Mouse (Mus musculus): ENCODE data around the gene Neurod4.
"Not testable (repeated sequence)": the region's sequence is repeated elsewhere in the genome, so short reads cannot be mapped to it uniquely, and the experiment has no call there.

Neurod4 gene

DNA sequence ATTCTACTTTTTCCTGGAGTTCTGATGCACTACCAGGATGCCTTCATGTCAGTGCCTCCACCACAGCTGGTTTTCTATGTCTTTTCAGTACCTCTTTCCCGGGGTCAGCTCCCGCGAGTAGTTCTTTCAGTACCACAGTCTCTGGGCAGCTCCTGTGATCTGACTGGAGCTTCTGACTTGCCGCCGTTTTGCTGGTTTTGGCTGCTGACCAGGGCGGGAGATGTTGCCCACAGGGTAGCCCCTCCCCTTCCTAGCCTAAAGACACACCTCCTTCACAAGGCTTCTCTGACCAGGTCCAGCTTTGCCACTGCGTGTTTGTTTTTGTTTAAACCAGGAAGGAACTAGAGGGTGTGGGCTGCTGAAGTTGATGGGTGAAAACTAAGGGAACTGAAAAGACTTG lies at the start of gene Neurod4:
Neurod4 (minus strand) TSS at position 175 of the 400 bp plus-strand sequence.
- no peak for DNase-seq (ENCODE audit: low spot score in 2 of 2)

DNA sequence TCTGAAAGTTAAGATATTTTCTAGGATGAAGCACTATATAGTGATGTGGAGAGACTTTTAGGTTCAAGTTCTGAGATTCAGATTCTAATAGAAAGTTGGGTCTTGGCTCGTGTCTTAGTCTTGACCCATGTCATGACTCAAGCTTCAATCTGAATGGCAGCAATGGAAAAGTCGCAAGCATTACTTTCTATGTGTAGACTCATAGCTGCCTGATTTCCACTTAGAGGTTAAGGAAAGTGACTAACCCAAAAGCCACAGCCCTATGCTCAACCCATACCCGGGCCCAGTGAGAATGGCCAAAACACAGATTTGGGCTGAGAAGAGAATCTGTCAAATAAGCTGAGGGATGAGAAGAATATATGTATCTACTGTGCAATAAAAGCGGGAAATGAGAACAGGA lies 44.2 kb upstream of the Neurod4 start:
- no peak for DNase-seq (ENCODE audit: low spot score in 2 of 2)

DNA sequence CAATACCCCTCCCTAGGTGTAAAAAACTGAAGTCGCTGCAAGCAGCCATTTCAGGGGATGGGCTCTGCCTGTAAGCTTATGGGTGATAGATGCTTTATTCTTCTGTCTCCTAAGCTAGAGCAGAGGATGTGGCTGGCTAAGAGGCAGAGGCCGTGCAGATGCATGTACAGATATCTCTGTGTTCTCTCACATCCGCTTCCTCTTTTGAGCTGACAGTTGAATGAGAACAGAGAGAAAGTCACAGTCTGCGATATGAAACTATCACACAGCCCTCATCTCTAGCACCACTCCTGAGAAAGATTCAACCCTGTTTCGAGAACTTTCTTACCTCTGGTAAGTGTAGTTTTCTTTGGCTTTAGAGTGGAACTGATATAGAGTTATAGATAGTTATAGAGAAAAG lies 42.6 kb upstream of the Neurod4 start, which contains the start of gene Tespa1:
Tespa1 (plus strand) TSS at position 234 of the 400 bp plus-strand sequence.
- no peak for DNase-seq (ENCODE audit: low spot score in 2 of 2)

DNA sequence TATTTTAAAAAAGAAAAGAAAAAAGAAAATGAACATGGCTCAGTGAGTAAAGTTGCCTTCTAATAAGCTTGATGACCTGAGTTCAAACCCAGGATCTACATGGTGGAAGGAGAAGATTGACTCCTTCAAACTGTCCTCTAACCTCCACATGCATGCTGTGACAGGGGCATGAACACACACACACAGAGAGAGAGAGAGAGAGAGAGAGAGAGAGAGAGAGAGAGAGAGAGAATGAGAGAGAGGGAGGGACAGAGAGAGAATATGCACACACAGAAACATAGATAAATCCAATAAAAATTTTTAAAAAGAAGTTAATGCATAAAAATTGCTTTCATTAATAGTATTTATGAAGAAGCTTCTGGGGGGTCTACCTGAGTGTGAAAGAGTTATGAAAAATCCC lies 42.0 kb upstream of the Neurod4 start:
- no peak for DNase-seq (ENCODE audit: low spot score in 2 of 2)

DNA sequence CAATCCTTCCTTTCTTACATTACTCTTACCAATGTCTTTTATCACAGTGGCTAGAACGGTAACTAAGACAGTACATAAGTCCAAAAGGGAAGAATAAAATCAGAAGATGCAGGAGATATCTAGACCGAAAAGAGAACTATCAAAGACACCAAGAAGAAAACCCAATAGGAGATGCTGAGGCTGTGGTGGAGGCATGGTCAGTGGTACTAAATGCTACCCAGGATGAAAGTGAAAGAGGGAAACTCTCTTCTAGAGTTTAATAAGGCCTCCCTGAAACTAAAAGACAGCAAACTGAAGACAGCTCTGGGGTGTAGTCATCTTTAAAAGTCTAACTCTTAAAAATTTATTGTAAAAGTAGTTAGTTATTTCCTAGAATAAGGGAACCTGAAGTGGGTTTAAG lies 40.7 kb upstream of the Neurod4 start:
- no peak for DNase-seq (ENCODE audit: low spot score in 2 of 2)

DNA sequence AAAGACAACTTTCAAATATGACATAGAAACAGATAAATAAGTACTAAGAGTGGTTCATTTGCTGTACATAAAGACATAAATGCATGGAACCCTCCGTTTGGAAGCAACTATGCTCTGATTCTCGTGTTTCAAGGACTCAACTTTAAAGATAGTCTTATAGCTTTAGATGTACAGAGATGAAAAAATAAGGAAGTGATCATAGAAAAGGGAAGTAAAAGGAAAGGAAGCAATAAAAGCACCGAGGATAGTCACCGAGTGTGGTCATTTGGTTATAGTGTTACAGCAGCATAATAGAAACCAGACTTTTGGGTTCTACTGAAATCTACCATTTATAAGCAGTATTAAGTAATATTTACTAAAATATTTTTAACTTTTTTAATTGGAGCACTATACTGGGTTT lies 38.7 kb upstream of the Neurod4 start:
- no peak for DNase-seq (ENCODE audit: low spot score in 2 of 2)

DNA sequence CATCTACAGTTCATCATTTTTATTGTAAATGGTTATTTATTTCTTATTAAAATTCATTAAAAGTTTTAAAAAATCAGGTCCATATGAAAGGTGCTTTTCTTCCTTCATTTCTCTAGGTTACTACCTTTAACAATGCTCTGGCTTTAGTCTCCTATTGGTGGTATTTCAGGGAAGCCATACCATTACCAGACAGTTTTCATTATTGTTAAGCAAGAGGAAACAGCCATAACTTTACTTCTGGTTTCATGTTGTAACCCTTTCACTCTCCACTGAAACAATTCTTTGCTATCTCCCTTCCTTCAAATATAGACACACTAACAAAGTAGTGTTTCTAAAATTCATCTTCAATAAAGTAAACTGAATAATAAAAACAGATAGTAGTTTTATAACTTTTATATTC lies 35.8 kb upstream of the Neurod4 start:
- no peak for DNase-seq (ENCODE audit: low spot score in 2 of 2)

DNA sequence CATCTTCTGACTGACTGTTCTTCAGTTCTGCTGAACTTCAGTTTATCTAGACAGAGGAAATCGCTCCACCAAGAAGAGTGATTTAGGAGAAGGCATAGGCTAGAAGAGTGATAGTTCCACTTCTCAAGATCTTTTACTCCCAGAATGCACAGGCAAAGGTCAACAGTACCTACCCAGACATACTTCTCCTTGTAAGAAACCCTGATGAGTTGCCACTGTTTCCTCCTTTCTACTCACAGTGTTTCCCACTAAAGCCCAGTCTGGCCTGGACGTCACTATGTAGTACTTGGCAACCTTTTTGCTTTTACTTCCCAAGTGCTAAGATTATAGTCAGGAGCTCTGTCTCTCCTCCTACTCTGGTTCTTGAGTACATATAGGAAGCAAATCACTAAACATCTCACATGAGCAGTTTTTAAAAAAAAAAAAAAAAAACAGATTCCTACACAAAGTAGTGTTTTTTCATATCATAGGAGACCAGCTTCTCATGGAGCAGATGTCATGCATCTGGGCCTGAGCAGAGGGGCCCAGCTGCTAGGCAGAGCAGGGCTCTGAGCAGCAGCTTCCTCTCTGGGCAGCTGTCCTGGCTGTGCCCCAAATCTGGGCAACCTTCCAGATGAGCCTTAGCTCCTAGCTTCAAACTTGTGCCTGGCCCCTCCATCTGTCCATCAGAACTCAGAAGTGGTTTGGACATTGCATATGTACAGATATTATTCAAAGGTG lies 34.2 kb upstream of the Neurod4 start:
- DNase-seq (ENCODE audit: low spot score in 2 of 2) = no peak

DNA sequence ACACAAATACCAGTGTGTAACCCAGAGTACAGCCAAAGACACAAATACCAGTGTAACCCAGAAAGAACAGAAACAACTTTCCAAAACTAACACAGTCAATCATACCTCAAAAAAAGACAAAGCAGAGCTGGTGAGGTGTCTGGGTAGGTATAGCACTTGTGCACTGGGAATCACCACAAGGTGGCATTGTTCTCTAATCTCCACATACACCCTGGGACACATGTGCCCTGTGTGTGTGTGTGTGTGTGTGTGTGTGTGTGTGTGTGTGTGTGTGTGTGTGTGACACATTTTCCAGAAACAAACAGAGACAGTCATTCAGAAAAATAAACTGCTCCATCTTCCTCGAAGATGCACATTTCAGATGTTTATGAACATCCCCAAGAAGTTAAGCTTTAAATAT lies 33.5 kb upstream of the Neurod4 start:
- no peak for DNase-seq (ENCODE audit: low spot score in 2 of 2)

DNA sequence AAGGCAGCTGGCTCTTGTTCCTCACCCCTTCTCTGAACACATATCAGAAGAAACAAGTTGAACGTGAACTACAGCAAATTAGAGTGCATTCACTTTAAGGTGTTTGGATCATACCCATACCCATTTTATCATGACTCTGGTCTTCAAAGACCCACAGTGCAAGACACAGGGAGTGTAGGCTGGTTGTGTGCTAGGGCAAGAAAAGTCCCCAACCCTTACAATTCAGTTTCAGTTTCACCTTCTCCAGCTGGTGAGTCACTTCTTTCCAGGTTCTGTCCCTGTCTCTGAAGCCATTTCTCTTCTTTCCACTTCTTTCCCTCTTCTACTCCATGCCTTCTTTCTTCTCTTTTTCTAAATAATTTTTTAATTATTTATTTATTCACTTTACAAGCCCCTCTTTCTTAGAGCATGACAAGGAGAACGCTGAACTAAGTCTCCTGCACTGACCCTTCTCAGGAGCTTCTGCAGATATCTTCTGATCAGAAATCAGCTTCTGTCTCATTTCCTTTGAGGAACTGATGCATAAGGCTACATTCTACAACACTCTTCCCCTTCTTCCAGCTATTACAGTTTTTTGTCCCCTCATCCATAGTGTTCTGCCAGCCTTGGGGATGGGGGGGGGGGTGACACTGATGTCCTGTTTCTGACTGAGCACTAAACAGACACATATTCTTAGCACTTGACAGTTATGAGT lies 31.6 kb upstream of the Neurod4 start:
- no peak for DNase-seq (ENCODE audit: low spot score in 2 of 2)

DNA sequence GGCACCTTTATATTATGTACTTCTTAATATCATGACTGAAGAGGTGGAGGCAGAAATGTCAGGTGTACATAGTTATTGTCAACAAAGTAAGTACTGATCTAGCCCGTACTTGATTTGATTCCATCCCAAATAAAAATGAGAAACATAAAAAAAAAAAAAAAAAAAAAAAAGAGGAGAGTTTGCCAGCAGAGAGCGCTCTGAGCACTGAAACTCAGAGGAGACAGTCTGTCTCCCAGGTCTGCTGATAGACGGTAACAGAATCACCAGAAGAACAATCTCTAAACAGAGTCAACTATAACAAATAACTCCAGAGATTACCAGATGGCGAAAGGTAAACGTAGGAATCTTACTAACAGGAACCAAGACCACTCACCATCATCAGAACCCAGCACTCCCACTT lies 24.1 kb upstream of the Neurod4 start:
- DNase-seq (ENCODE audit: low spot score in 2 of 2) = not testable (repeated sequence)

DNA sequence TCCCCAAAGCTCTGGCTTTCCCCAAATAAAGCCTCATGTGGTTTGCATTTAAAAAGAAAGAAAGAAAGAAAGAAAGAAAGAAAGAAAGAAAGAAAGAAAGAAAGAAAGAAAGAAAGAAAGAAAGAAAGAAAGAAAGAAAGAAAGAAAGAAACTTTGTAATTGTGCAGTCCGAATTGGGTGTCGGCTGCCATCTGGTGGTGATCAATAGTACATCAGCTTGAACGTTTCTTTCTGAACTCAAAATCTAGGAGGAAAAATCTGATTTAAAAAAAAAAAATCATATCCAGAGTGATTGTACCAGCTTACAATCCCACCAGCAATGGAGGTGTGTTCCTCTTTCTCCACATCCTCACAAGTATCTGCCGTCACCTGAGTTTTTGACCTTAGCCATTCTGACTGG lies 18.7 kb upstream of the Neurod4 start:
- DNase-seq (ENCODE audit: low spot score in 2 of 2) = peak in 1 of 2 experiments; percentile 17

DNA sequence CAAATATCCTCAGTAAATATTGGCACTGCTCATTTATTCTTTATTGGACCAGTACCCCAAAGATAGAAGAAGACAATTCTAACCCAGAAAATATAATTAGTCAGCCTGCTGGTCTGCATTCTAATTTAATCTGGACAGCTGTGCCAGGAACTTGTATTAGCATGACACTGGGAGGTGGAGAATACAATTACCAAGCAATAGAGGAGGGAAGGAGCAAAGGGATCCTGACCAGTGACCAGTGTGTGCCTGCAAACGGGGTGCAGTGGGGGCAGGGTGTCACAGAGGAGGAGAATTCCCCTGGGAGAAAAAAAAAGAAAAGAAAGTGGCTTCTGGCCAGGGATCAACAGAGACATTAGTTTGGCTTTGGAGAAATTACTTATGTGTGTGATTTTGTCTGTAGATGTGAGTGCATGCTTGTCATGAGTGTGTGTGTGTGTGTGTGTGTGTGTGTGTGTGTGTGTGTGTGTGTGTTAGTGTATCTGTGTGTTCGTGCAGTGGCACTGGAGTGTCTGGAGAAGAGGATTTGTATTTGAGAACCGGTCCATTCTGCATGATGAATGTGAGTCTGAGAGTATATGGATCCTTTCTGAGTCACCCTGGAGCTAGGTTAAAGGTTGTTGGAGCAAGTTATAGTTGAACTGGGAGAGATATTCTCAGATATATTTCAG lies 13.8 kb upstream of the Neurod4 start:
- DNase-seq (ENCODE audit: low spot score in 2 of 2) = no peak

DNA sequence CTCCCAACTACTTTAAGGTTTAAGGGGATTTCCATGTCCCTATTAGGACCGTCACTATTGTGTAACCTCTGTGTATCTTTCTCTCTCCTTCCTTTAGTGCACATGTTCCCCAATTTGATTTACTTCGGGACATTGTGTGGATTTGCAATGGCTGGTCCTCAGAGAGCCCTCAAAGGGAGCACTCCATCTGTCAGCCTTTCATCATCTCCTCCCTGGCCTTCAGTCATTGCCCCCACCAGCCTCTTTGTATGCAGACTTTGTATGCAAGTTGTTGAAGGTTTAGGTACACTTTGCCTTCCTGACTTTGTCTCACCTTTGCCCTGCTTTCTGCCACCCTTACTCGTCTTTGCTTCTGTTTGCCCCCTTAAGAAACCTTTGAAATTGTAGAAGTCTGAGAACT lies 8.0 kb upstream of the Neurod4 start:
- DNase-seq (ENCODE audit: low spot score in 2 of 2) = no peak

DNA sequence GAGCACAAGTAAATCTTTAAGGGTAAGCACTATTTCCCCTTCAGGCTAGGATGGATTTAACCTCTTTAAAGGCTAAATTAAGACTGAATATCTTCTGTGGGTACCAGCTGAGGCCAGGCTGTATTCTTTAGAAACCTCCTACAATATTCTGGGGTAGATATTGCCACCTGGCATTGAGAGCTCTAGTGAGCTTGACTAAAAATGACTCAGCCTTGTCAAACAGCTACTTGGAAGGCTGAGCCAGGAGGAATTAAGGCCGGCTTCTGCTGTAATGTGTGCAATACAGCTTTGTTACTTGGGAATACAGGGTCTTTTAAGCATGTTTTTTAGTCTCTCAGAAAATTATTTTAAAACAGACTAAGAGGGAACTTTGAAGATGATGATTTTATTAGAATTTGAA lies 7.2 kb upstream of the Neurod4 start:
- peak; percentile 32 to 52 for DNase-seq (ENCODE audit: low spot score in 2 of 2)

DNA sequence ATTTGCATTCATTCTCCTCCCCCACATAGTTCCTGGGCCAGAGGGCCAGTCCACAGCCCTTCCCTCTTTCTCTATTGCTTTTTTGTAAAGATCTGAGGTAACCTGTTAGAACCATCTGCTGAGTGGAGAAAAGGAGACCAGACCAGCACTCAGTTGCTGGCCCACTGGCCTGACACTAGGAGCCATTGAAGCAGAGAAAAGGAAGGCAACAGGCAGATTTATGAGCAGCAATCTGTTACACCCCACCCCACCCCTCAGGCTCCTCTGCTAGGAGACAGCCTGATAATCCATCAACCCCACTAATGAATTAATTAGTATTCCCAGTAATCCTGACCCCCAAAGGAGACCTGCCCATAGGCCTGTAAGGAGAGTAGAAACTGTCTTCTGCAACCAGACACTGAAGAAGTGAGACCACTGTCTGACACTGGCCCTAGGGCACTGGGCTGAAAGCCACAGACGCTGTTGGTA lies 2.0 kb upstream of the Neurod4 start:
- DNase-seq (ENCODE audit: low spot score in 2 of 2) = no peak

DNA sequence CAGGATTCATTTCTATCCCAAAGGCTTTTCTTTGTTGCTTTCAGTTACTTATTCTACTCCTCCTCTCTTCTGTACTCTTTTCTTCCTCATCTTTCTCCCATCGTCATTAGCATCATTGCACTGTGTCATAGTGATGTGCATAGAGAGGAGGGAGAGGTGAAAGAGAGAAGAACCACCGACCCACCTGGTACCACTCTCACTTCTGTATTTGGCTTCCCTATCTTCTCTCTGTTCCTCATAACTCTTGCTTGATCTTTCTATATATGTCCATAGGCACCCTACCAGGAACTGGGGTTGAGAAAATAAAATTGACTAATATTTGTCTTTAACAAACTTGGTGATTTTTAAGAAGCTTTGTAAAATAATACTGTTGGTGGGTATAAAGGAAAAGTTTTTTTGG lies 3.5 kb downstream of the Neurod4 start:
- DNase-seq (ENCODE audit: low spot score in 2 of 2) = no peak

DNA sequence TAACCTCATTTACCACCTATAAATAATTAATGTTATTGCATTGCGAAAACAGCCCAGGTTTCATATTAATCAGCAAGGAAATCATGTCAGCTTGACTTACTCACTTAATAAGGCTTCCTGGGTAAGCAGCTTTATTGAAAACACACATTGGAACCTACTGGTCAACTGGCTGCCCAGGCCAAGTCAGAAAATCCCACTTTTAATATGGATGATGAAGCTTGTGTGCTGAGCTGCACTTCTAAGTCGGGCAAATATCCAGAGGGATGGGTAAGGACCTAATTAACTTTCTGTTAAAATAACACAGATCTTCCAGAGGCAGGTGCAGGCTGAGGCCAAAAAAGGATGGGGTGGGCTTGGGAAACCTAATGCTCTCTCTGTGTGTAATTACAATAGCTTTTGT lies 4.3 kb downstream of the Neurod4 start:
- no peak for DNase-seq (ENCODE audit: low spot score in 2 of 2)

DNA sequence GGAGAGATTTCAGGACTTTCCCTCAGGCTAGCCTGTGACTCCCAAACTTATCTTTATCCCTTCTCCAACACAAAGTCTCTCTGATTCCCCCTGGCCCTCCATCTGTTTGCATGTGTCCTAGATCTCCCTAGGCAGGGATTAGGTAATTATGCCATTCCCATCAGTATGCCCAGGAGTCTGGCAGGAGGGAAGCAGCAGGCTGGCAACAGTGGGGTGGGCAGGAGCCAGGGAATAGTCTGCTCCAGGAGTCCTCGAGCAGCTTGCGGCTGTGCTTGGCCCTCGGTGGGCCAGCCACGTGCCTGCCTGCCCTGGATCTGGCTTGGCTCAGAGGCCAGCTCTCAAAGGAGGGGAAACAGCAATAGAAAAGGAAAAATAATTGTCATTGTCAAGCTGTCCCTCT lies 16.8 kb downstream of the Neurod4 start:
- DNase-seq (ENCODE audit: low spot score in 2 of 2) = peak in 1 of 2 experiments; percentile 8

DNA sequence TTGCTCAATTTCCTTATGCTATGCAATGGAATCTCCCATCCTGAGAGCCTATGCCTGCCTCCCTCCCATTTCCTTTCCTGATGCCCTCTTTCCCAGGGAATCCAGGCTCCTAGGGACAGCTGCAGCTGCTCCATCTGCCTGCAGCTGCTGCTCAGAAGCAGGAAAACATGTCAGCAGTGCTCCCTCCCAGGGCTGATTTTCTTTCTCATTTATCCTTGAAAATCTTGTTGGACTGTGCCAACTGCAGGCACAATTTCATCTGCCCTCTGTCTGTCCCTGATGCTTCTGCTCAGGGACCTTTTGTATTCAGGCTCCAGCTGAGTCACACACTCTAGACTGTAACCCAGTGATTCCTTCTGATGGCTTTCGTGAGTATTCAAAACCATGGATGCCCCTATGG lies 20.6 kb downstream of the Neurod4 start:
- DNase-seq (ENCODE audit: low spot score in 2 of 2) = no peak

DNA sequence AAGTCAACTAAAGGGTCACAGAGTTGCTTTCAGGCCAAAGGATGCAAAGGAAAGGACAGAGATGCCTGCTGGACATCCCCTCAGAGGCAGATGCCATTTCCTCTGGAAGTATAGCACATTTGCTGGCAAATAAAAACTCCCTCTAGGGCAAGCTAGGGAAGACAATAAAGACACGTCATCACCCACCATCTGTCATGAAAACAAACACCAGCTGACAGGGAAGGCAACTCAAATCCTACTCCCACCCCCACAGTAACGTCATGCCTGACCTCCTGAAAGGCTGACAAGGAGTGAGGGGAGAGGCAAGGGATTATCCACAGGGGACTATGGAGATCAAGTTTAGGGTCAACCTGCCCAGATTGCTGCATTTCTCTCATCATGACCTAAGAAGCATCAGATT lies 35.8 kb downstream of the Neurod4 start:
- DNase-seq (ENCODE audit: low spot score in 2 of 2) = no peak

DNA sequence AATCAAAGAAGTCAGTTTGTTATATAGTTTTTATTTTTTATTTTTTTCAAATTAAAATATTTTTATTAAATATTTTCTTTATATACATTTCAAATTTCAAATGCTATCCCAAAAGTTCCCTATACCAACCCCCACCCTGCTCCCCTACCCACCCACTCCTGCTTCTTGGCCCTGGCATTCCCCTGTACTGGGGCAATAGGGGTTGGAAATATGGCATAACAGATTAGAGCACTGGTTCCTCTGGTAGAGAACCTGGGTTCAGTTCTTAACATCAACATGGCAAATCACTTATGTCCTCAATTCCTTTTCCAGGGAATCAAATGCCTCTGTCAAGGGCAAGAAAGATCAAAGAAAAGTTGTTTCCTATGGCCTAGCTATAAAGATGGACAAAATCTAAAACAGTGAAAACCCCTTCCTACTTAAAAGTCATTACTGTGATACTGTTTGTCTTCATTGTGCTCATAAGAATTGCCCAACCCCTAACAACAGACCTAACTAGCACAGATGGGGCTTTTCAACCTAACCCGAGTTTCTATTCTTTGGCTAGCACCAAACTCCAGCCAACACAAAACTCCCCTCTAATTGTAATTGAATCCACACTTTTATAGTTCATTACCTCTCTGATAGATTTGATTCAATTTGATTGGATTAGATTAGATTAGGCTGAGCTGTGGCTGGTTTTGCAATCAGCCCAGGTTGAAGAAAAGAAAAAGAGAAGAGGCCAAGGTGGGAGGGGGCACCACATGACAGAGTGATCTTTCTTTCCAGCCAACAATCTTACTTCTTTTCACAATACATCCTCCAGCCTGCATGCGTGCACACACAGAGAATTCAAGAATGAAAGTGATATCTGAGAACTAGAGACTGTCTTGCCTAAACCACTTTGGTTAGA lies 41.5 kb downstream of the Neurod4 start:
- DNase-seq (ENCODE audit: low spot score in 2 of 2) = no peak

Measured in left cerebral cortex, adult 9 months (tissue).